Mouse (Mus musculus) forebrain, embryonic 14.5 days (tissue): ENCODE measurements at regions not wholly inside any gene's neighbourhood (a gene's known extent, or its start where the extent isn't known, plus 50 kb on each side); places are given as distances from the start of the nearest gene placed in this dataset.

ENCODE experiments used
- ATAC-seq: fragments of 200-750 bp; cut with Nextera tagmentation; 2 replicates; pipeline ENCODE4 v1.8.0; 2017; ENCODE audit warnings: mild to moderate bottlenecking, moderate library complexity
- DNase-seq: peaks from one replicate; pipeline ENCODE4 v3.0.0-alpha.2; 2015; ENCODE audit warnings: low spot score
- H3K27ac ChIP-seq: fragments of 300-500 bp; sonication (generic); 2 replicates; pipeline ENCODE4 v1.5.1; 2014; ENCODE audit warnings: low read depth, mild to moderate bottlenecking, control low read depth, low read length, moderate library complexity
- H3K27me3 ChIP-seq: fragments of 300-500 bp; sonication (generic); replicated peaks from 2 replicates; pipeline ENCODE4 v1.6.1; 2014; ENCODE audit warnings: low read length, control low read depth, mixed read lengths; ENCODE audit not compliant: control insufficient read depth, insufficient read depth
- H3K36me3 ChIP-seq: fragments of 300-500 bp; sonication (generic); 2 replicates; pipeline ENCODE4 v1.6.1; 2014; ENCODE audit warnings: low read length, control low read depth; ENCODE audit not compliant: control insufficient read depth, insufficient read depth
- H3K4me1 ChIP-seq: fragments of 300-500 bp; sonication (generic); 2 replicates; pipeline ENCODE4 v1.6.1; 2014; ENCODE audit warnings: antibody characterized with exemption, low read length, control low read depth; ENCODE audit not compliant: control insufficient read depth, insufficient read depth
- H3K4me2 ChIP-seq: fragments of 300-500 bp; sonication (generic); 2 replicates; pipeline ENCODE4 v1.6.1; 2014; ENCODE audit warnings: mild to moderate bottlenecking, control low read depth, low read length
- H3K4me3 ChIP-seq: fragments of 300-500 bp; sonication (generic); 2 replicates; pipeline ENCODE4 v1.5.1; 2014; ENCODE audit warnings: low read depth, low read length, control low read depth
- H3K9ac ChIP-seq: fragments of 300-500 bp; sonication (generic); 2 replicates; pipeline ENCODE4 v1.6.1; 2014; ENCODE audit warnings: mild to moderate bottlenecking, low read length, control low read depth, moderate library complexity
- H3K9me3 ChIP-seq: fragments of 300-500 bp; sonication (generic); replicated peaks from 2 replicates; pipeline ENCODE4 v1.6.1; 2016; ENCODE audit warnings: low read length, control low read depth, mixed read lengths; ENCODE audit not compliant: control insufficient read depth
- WGBS: fragments of 180-500 bp; shearing (Covaris S2); extraction: QIAGEN DNeasy Blood & Tissue Kit; methylation state at CpG from one replicate; pipeline ENCODE4 v1.1.7; 2014; 5-methylcytosine and 5-hydroxymethylcytosine counted together

GRCm38 (mm10) chr10:98694690-98695370, 219.4 kb upstream of the Atp2b1 start:
- Histone ChIP-seq H3K9ac (no peak overlapping the region), H3K4me3 (no peak overlapping the region), H3K4me1 (no peaks in the 10 kb centered on the region), H3K27me3 (no peaks in the 10 kb centered on the region), H3K4me2 (no peak overlapping the region), H3K36me3 (no peaks in the 10 kb centered on the region), H3K9me3 (no peaks in the 10 kb centered on the region), H3K27ac (no peak overlapping the region)
- 87% methylated on average over 2 of the region's 2 CpGs for WGBS
- ATAC-seq (no peak), DNase-seq (no peak)

DNA sequence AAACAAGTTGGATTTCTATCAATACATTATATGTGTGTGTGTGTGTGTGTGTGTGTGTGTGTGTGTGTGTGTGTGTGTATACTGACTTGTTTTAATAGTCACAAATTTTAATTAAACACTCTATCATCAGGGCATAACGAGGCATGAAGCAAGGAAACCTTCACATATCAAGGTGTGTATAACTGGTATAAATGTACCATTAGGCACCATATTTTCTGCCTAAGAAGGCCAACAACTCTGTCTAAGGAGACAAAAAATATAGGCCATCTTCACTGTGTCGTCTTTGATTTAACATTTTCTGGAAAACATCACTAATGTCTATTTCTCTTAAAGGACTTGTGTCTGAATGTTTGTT, 218.9 kb upstream of the Atp2b1 start:
- no peak overlapping the region for H3K9ac ChIP-seq
- H3K4me3 ChIP-seq = no peak overlapping the region
- 96% methylated on average over 2 of the region's 2 CpGs for WGBS
- H3K4me2 ChIP-seq = no peak overlapping the region
- no peaks in the 10 kb centered on the region for H3K36me3 ChIP-seq
- no peaks in the 10 kb centered on the region for H3K9me3 ChIP-seq
- H3K27me3 ChIP-seq = no peaks in the 10 kb centered on the region
- DNase-seq (no peak), ATAC-seq (no peak)
- no peak overlapping the region for H3K27ac ChIP-seq
- H3K4me1 ChIP-seq = no peaks in the 10 kb centered on the region

DNA sequence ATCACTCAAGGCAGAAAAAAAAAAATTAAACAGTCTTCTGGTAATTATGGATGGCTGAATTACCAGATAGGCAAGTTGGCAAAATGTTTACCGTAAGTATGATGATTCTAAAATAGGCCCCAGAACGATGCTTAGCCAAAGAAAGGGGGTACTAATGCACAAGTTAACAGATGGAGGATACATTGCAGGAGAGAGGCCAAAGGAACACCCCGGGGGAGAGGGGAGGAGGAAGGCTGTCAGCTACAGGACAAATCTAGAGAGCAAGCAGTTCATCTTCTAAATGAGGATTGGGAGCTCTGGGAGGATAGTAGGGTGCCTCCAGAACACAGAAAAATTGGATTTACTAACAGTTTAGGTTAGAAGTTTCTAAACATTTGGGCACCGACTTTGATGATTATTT, 216.3 kb upstream of the Atp2b1 start:
- Histone ChIP-seq H3K36me3 (no peaks in the 10 kb centered on the region), H3K9me3 (no peaks in the 10 kb centered on the region), H3K27me3 (no peaks in the 10 kb centered on the region), H3K4me3 (no peak overlapping the region), H3K9ac (no peak overlapping the region), H3K4me2 (no peak overlapping the region), H3K27ac (no peak overlapping the region), H3K4me1 (no peaks in the 10 kb centered on the region)
- 86% methylated on average over 4 of the region's 4 CpGs for WGBS
- ATAC-seq (no peak), DNase-seq (no peak)

- Histone ChIP-seq H3K4me3 (no peak overlapping the region), H3K9ac (no peak overlapping the region), H3K9me3 (no peaks in the 10 kb centered on the region), H3K4me1 (no peaks in the 10 kb centered on the region), H3K36me3 (no peaks in the 10 kb centered on the region), H3K27me3 (no peaks in the 10 kb centered on the region), H3K4me2 (no peak overlapping the region), H3K27ac (no peak overlapping the region)
- DNase-seq (no peak), ATAC-seq (no peak)
- 88% methylated on average over 4 of the region's 4 CpGs for WGBS
Observed at GRCm38 (mm10) chr10:98699579-98699978, 214.6 kb upstream of the Atp2b1 start.

DNA sequence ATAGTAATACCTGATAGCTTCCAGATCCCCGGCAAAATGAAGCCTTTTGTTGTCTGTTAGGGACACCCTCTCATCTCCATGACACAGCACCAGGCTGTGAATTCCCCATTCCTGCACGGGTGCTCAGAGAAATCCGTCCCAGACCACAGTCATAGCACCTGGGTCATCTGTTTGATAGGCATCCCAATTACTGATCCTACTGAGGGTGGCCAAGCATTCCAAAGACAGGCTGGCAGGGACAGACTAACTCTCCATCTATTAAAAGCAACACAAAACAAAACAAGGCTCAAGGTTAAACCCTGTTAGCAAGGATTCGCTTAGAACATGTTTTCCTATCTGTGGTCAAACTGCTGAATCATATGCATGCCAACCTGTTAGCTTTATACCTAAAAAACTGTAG, 213.8 kb upstream of the Atp2b1 start:
- no peaks in the 10 kb centered on the region for H3K27me3 ChIP-seq
- H3K4me1 ChIP-seq = no peaks in the 10 kb centered on the region
- no peaks in the 10 kb centered on the region for H3K36me3 ChIP-seq
- H3K27ac ChIP-seq = no peak overlapping the region
- no peaks in the 10 kb centered on the region for H3K9me3 ChIP-seq
- WGBS = 75% methylated on average over 4 of the region's 4 CpGs
- ATAC-seq (no peak), DNase-seq (no peak)
- H3K4me3 ChIP-seq = no peak overlapping the region
- no peak overlapping the region for H3K9ac ChIP-seq
- no peak overlapping the region for H3K4me2 ChIP-seq

- Histone ChIP-seq H3K27me3 (no peaks in the 10 kb centered on the region), H3K9ac (no peak overlapping the region), H3K4me1 (no peaks in the 10 kb centered on the region), H3K4me2 (no peak overlapping the region), H3K36me3 (no peaks in the 10 kb centered on the region), H3K27ac (no peak overlapping the region), H3K4me3 (no peak overlapping the region), H3K9me3 (no peaks in the 10 kb centered on the region)
- ATAC-seq = no peak
- 80% methylated on average over 3 of the region's 3 CpGs for WGBS
- DNase-seq = no peak
Observed at GRCm38 (mm10) chr10:98701285-98701684, 212.9 kb upstream of the Atp2b1 start.

GRCm38 (mm10) chr10:98702470-98703215, 211.6 kb upstream of the Atp2b1 start:
- no peak for ATAC-seq
- H3K4me1 ChIP-seq = no peaks in the 10 kb centered on the region
- no peak overlapping the region for H3K27ac ChIP-seq
- no peaks in the 10 kb centered on the region for H3K27me3 ChIP-seq
- no peak overlapping the region for H3K4me2 ChIP-seq
- H3K36me3 ChIP-seq = no peaks in the 10 kb centered on the region
- 84% methylated on average over 5 of the region's 5 CpGs for WGBS
- no peak overlapping the region for H3K4me3 ChIP-seq
- H3K9ac ChIP-seq = no peak overlapping the region
- H3K9me3 ChIP-seq = no peaks in the 10 kb centered on the region
- DNase-seq = no peak

- ATAC-seq (no peak), DNase-seq (peak; percentile 2)
- no peaks in the 10 kb centered on the region for H3K27me3 ChIP-seq
- no peaks in the 10 kb centered on the region for H3K36me3 ChIP-seq
- no peaks in the 10 kb centered on the region for H3K9me3 ChIP-seq
- H3K4me1 ChIP-seq = no peaks in the 10 kb centered on the region
- WGBS = 89% methylated on average over 2 of the region's 2 CpGs
- H3K9ac ChIP-seq = no peak overlapping the region
- no peak overlapping the region for H3K27ac ChIP-seq
- H3K4me2 ChIP-seq = no peak overlapping the region
- no peak overlapping the region for H3K4me3 ChIP-seq
Observed at GRCm38 (mm10) chr10:98703642-98704293, 210.4 kb upstream of the Atp2b1 start.

GRCm38 (mm10) chr10:98704559-98704958, 209.6 kb upstream of the Atp2b1 start:
- Histone ChIP-seq H3K36me3 (no peaks in the 10 kb centered on the region), H3K27ac (no peak overlapping the region), H3K4me2 (no peak overlapping the region), H3K27me3 (no peaks in the 10 kb centered on the region), H3K9ac (no peak overlapping the region), H3K4me1 (no peaks in the 10 kb centered on the region), H3K4me3 (no peak overlapping the region), H3K9me3 (no peaks in the 10 kb centered on the region)
- DNase-seq (no peak), ATAC-seq (no peak)
- WGBS = 90% methylated on average over 6 of the region's 6 CpGs
